Mouse (Mus musculus) hindbrain, embryonic 11.5 days (tissue): ENCODE data around the gene Pknox2. TPM values are rescaled to one million over a fixed set of nuclear protein-coding genes. Genes with fewer than 3 reads are reported as not detected.
A peak's percentile ranks its signal among the peaks of the same experiment; 100 is the strongest.

Experiments
- ATAC-seq: fragments of 200-750 bp; cut with Nextera tagmentation; 2 replicates; pipeline ENCODE4 v1.8.0; 2017; ENCODE audit warnings: mild to moderate bottlenecking, moderate TSS enrichment, moderate library complexity; ENCODE audit not compliant: low FRiP score
- DNase-seq: peaks from one replicate; pipeline ENCODE4 v3.0.0-alpha.2; 2015; ENCODE audit warnings: low spot score
- H3K27ac ChIP-seq: fragments of 300-500 bp; sonication (generic); 2 replicates; pipeline ENCODE4 v1.5.1; 2014; ENCODE audit warnings: mild to moderate bottlenecking, low read depth, low read length
- H3K27me3 ChIP-seq: fragments of 300-500 bp; sonication (generic); 2 replicates; pipeline ENCODE4 v1.6.1; 2014; ENCODE audit warnings: mild to moderate bottlenecking, low read length, moderate library complexity, mixed read lengths; ENCODE audit not compliant: control insufficient read depth, insufficient read depth
- H3K36me3 ChIP-seq: fragments of 300-500 bp; sonication (generic); 2 replicates; pipeline ENCODE4 v1.6.1; 2014; ENCODE audit warnings: mild to moderate bottlenecking, low read length, moderate library complexity, mixed read lengths; ENCODE audit not compliant: control insufficient read depth, insufficient read depth
- H3K4me1 ChIP-seq: fragments of 300-500 bp; sonication (generic); replicated peaks from 2 replicates; pipeline ENCODE4 v1.6.1; 2014; ENCODE audit warnings: low read length, mixed read lengths; ENCODE audit not compliant: control insufficient read depth, insufficient read depth
- H3K4me2 ChIP-seq: fragments of 300-500 bp; sonication (generic); replicated peaks from 2 replicates; pipeline ENCODE4 v1.6.1; 2014; ENCODE audit warnings: mild to moderate bottlenecking, low read depth, low read length
- H3K4me3 ChIP-seq: fragments of 300-500 bp; sonication (generic); 2 replicates; pipeline ENCODE4 v1.5.1; 2014; ENCODE audit warnings: low read depth, low read length
- H3K9ac ChIP-seq: fragments of 300-500 bp; sonication (generic); 2 replicates; pipeline ENCODE4 v1.6.1; 2014; ENCODE audit warnings: low read depth, low read length
- H3K9me3 ChIP-seq: fragments of 300-500 bp; sonication (generic); 2 replicates; pipeline ENCODE4 v1.6.1; 2016; ENCODE audit warnings: low read length; ENCODE audit not compliant: control insufficient read depth
- WGBS: fragments of 180-500 bp; shearing (Covaris S2); extraction: QIAGEN DNeasy Blood & Tissue Kit; methylation state at CpG from one replicate; pipeline ENCODE4 v1.1.7; 2014; 5-methylcytosine and 5-hydroxymethylcytosine counted together
- polyA plus RNA-seq: library from polyadenylated mRNA; unstranded; fragments of >200 nt; fragmentation: Nextera tagmentation; extraction: Ambion mirVana; gene quantifications from 2 replicates; pipeline ENCODE4 v1.2.1, GENCODE M21; 2014

Gene Pknox2
- polyA plus RNA-seq, 1 experiment from 2014 or later, result 18.8 TPM

- 0 out of 2 replicates have a peak, but pooled peaks cover under 1% of the 10 kb centered on the region for H3K4me1 ChIP-seq
- no peaks in the 10 kb centered on the region for H3K27me3 ChIP-seq
- H3K9me3 ChIP-seq, result no peaks in the 10 kb centered on the region
- H3K36me3 ChIP-seq, result no peaks in the 10 kb centered on the region
- H3K9ac ChIP-seq, result no peak overlapping the region
- WGBS, result 73% methylated on average over 2 of the region's 2 CpGs
- H3K27ac ChIP-seq, result no peak overlapping the region
- DNase-seq, result no peak
- no peak for ATAC-seq
- no peak overlapping the region for H3K4me2 ChIP-seq
- H3K4me3 ChIP-seq, result no peak overlapping the region
Measured at GRCm38 (mm10) chr9:37061627-37062026, 85.6 kb downstream of the Pknox2 start.

DNA sequence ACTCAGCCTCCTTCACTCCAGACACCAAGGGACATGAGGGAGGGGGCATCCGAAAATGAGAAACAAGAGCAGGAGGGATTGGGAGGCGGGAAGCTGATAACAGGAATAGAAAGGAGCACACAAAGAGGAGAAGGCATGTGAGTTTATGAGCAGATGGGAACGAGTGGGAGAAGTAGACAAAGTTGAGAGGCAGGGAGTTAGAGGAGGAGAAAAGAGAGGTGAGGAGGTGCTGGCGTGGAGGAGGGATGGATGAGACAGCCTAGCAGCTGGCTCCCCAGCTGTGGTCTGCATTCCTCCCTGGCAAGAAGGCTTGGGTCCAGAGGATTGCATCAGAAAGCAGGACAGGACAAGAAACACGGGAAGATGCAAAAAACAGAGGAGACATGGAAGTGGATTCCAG is 92.5 kb downstream of the Pknox2 start:
- no peak overlapping the region; the same call in 1 of the 2 replicates for H3K4me2 ChIP-seq
- no peaks in the 10 kb centered on the region for H3K9me3 ChIP-seq
- H3K36me3 ChIP-seq, result no peaks in the 10 kb centered on the region
- 9% methylated on average over 5 of the region's 5 CpGs for WGBS
- peak; percentile 26; the same call in 1 of the 2 replicates for ATAC-seq
- peak overlapping the region; percentile 82 for H3K27ac ChIP-seq
- DNase-seq, result no peak
- no peaks in the 10 kb centered on the region for H3K27me3 ChIP-seq
- H3K4me1 ChIP-seq, result peaks cover 23% of the 10 kb centered on the region
- H3K4me3 ChIP-seq, result 0 out of 2 replicates have a peak overlapping the region, but pooled peaks have one; percentile 2
- H3K9ac ChIP-seq, result peak overlapping the region; percentile 29

DNA sequence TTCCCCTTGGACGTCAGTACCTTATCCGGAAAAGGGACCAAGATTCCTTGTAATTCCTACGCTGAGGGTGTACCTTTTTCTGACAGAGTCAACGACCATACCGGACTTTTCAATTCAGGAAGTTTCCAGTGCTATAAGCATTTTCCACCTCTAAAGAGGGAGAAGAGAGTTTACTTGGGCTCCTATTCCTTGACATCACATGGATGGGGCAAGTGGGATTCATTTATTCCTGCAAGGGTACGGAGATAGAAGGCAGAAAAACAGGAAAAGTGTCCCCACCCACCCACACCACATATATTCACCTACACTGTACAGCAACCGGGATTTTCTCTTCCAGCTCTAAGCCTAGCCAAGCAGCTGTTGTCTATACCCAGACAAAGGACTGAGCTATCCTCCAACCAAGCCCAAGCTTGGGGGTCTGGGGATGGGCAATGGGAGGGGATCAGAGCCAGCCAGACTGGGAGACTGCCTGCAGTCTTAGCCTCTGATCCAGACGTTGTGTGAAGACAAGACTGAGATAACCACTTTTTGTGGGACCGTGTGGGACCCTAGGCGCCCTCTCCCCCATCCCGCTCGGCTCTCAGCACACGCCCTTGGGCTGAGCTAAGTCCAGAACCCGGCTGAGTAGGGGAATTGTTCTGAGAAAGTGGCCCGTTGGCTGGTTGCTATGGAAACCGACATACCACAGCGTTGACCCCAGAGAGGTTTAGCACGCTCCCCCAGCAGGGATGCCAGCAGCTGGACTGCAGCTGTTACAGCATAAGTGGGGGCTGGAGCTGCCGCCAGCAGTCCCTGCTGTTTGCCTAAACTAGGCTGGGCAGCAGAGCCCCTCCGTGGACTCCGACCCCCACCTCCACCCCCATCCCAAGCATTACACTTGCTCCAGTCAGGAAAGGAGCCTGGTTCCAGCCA is 93.3 kb downstream of the Pknox2 start:
- Histone ChIP-seq H3K4me3 (peak overlapping the region; percentile 2; the same call in 1 of the 2 replicates), H3K4me2 (peak overlapping the region; percentile 27), H3K27me3 (no peaks in the 10 kb centered on the region), H3K9me3 (no peaks in the 10 kb centered on the region), H3K4me1 (peaks cover 23% of the 10 kb centered on the region), H3K9ac (peak overlapping the region; percentile 29), H3K27ac (peak overlapping the region; percentile 82), H3K36me3 (no peaks in the 10 kb centered on the region)
- 14% methylated on average over 21 of the region's 21 CpGs for WGBS
- ATAC-seq (peak; percentile 90), DNase-seq (peak; percentile 88)

DNA sequence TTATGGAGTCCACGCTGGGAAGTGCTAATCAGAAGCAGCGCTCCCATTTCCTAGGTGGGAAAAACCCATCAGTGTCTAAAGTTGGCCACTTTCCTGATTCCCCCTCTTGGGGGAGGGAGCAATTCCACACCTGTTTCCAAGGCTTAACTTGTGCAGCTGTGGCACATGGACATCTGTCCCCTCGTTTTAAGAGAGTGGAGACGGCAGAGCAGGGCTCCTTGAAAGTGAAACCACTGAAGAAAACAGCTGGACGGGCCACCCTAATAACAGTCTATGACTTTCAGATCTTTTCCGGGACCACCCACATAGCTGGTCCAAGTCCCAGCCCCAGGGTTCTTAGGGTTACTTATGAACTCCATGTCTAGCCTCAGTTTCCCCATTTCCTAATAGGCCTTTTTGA is 94.2 kb downstream of the Pknox2 start:
- peak; percentile 30 for DNase-seq
- WGBS, result 38% methylated on average over 6 of the region's 6 CpGs

DNA sequence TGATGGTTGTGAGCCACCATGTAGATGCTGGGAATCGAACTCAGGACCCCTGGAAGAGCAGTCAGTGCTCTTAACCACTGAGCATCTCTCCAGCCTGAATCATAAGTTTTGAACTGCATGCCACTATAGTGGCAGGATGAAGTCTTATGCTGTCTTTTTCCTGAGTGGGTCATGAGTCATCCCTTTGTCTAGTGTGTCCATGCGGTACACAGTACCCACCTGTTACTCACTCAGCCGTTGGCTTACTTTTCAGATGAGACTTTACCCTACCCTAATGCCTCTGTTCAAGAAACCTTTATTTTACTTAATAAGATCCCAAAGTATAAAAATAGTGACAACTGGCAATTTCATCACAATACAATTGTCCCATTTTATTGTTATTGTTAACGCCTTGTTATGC is 95.5 kb downstream of the Pknox2 start:
- Histone ChIP-seq H3K9me3 (no peaks in the 10 kb centered on the region), H3K4me2 (no peak overlapping the region), H3K27me3 (no peaks in the 10 kb centered on the region), H3K36me3 (no peaks in the 10 kb centered on the region), H3K27ac (no peak overlapping the region), H3K4me1 (peaks cover 23% of the 10 kb centered on the region), H3K9ac (no peak overlapping the region), H3K4me3 (no peak overlapping the region)
- 92% methylated on average over 4 of the region's 4 CpGs for WGBS
- DNase-seq (no peak), ATAC-seq (no peak)

More for the DNA sequence above, 94.2 kb downstream of the Pknox2 start:
- Histone ChIP-seq H3K27me3 (no peaks in the 10 kb centered on the region), H3K36me3 (no peaks in the 10 kb centered on the region), H3K9ac (no peak overlapping the region), H3K27ac (peak overlapping the region; percentile 82), H3K4me2 (no peak overlapping the region), H3K4me1 (peaks cover 23% of the 10 kb centered on the region), H3K4me3 (no peak overlapping the region), H3K9me3 (no peaks in the 10 kb centered on the region)
- ATAC-seq, result no peak

GRCm38 (mm10) chr9:37047490-37047889 is 99.7 kb downstream of the Pknox2 start:
- ATAC-seq (no peak), DNase-seq (no peak)
- Histone ChIP-seq H3K4me3 (no peak overlapping the region), H3K9me3 (no peaks in the 10 kb centered on the region), H3K4me2 (no peak overlapping the region), H3K27ac (no peak overlapping the region), H3K9ac (no peak overlapping the region), H3K27me3 (no peaks in the 10 kb centered on the region), H3K36me3 (no peaks in the 10 kb centered on the region), H3K4me1 (no peaks in the 10 kb centered on the region)
- WGBS, result 73% methylated on average over 5 of the region's 5 CpGs

DNA sequence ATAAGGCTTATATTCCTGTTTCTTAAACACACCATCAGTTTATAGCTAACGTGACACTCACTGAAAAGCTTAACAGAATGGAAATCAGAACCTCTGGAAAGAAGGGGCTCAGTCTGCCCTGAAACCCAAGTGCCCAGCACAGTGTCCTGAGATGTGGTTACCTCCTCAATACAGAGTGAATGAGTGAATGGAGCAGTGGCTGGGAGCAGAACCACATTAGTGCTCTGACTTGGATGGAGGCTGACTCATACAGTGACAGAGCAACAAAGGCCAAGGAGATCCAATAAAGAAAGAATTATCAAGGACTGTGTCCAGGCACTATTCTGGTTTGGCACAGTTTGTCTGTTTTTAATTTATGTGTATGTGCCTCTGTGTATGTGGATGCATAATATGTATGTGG is 101.3 kb downstream of the Pknox2 start:
- DNase-seq (no peak), ATAC-seq (no peak)
- Histone ChIP-seq H3K9me3 (no peaks in the 10 kb centered on the region), H3K36me3 (no peaks in the 10 kb centered on the region), H3K4me2 (no peak overlapping the region), H3K4me1 (no peaks in the 10 kb centered on the region), H3K9ac (no peak overlapping the region), H3K27me3 (no peaks in the 10 kb centered on the region), H3K4me3 (no peak overlapping the region), H3K27ac (no peak overlapping the region)
- WGBS, result 84% methylated on average over 1 of the region's 1 CpGs

- Histone ChIP-seq H3K9me3 (no peaks in the 10 kb centered on the region), H3K36me3 (no peaks in the 10 kb centered on the region), H3K27ac (no peak overlapping the region), H3K9ac (no peak overlapping the region), H3K4me3 (no peak overlapping the region), H3K4me1 (no peaks in the 10 kb centered on the region), H3K27me3 (no peaks in the 10 kb centered on the region), H3K4me2 (no peak overlapping the region)
- WGBS, result 97% methylated on average over 1 of the region's 1 CpGs
- ATAC-seq, result no peak
- DNase-seq, result no peak
Measured at GRCm38 (mm10) chr9:37044165-37044564, 103.0 kb downstream of the Pknox2 start.

- H3K27me3 ChIP-seq, result no peaks in the 10 kb centered on the region; the same call in 1 of the 2 replicates
- no peak for ATAC-seq
Measured at GRCm38 (mm10) chr9:37038859-37039258, 108.3 kb downstream of the Pknox2 start.

More at GRCm38 (mm10) chr9:37038859-37039258, 108.3 kb downstream of the Pknox2 start:
- 85% methylated on average over 3 of the region's 3 CpGs for WGBS
- Histone ChIP-seq H3K9ac (no peak overlapping the region), H3K36me3 (no peaks in the 10 kb centered on the region), H3K4me2 (no peak overlapping the region), H3K9me3 (no peaks in the 10 kb centered on the region), H3K27ac (no peak overlapping the region), H3K4me1 (no peaks in the 10 kb centered on the region), H3K4me3 (no peak overlapping the region)
- no peak for DNase-seq
